Mouse (Mus musculus) cerebellum, postnatal 25 days (tissue): ENCODE results near the gene Rab33a.

Source experiments
- DNase-seq, 2 experiments: peaks; one replicate each; pipeline ENCODE4 v3.0.0; 2021; ENCODE audit warnings: mixed read lengths in 2 of 2

Rab33a gene

DNA sequence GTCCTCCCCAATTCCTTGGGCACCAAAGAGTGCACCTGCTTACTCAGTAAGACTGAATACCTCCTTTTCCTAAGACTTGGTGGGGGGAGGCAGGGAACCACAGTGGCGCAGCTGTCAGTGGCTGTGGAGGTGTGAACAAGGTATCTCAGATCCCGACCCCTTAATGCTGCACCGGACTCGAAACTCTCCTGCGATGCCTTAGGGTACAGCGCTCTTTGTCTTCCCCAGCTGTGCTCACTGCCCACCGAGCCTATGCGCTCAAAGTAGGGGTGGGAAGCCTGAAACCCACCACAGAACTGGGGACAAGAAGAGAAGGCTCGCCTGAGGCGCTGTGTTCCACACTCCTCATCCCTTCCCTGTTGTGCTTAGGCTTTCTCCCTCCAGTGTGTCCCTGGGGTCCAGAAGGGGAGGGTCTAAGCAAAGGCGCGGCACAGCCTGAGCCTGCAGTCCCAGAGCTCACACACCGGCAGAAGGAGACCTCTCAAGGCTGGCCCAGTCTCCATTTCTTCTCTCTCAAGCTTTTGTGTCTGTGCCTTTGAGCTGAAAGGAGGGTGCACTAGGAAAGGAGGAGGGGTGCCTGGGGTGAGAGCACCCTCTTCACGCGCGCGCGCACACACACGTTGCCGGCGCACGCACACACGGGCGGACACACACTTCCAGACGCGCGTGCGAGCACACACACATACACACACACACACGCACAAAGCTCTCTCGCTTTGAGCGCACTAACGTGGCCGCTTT lies at the start of gene Rab33a:
Gene Rab33a, plus strand, starts transcription at position 478 of the 741 bp plus-strand sequence.
- peak; percentile 69 to 76 for DNase-seq

DNA sequence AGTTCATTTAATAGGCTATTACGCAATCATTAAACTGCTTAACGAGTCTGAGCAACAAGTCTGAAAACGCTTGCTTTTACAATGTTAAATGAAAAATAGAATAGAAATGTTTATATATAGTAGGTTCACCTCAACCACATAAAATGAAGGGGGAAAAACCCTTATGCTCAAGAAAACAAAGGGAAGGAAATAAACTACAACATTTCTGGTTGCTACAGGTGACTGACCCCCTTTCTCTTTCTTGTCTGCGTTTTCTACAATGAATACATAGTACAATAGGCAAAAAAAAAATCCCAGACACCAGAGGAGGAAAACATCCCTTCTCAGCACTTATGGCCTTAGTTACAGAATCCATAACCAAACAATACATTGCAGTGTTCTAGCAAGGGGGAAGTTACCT lies 38.0 kb upstream of the Rab33a start:
- DNase-seq, result no peak

DNA sequence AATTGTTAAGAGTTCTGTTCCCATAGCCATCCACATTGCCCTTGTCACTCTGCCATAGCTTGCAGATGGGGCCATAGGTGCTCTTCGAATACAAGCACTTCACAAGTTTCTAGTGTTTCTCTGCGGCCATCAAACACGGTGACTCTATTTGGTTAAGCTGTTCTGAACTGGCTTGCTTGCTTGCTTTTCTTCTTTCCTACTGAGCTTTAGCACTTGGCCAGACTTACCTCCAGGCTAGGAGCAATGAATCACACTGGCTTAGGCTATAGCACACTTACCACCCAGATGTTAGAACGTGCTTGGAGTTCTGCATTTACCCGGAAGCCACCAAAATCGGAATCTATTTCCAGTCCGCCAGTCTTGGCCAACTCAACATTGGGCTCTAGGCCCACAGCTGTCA lies 37.4 kb upstream of the Rab33a start:
- DNase-seq, result no peak

DNA sequence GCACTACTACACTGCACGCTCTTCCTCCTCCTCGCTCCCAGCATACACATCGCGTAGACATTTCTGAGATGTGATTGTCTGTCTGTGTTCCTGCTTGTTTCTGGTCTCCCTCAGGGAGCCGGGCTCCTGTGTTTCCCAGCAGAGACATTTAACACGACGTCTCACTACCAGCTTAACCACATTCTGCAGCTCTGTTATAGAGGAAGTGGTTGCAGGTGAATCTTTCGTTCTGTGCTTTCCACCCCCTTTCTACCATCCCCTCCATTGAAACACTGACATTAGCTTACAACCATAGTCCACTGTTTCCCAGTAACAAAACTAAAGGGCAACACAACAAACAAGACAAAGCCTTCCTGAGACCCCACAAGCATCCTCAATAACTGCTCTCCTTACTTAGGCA lies 25.3 kb upstream of the Rab33a start:
- DNase-seq, result no peak

DNA sequence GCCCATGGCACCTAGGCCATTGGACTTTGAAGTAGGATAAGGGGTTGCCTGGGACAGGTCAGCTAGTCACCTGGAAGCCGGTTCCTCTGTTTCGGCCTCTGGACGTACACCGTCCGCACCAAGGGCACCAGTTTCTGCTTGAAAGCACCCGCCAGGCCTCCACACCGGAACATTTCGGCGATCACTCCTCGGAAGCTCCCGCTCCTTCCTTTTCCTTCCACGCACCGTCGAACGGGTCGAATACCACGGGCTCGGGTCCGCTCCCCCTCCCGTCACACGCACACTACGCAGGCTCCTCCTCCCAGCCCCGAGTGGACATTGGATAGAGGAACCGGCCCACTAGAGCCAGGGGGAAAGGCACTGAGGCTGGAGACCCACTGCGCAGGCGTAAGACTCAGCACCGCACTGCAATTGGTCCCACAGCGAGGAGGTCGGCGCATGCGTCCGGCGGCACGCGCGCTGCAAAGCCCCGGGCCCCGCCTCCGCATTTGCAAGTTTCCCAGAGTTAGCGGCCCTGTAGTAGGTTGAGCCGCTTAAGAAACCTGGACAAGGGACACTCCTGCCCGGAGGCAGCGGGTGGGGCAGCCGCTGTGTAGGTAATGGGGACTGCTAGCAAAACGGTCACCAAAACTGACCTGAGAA lies 5.8 kb upstream of the Rab33a start, which contains the start of gene Aifm1:
Gene Aifm1, minus strand, starts transcription at position 398 of the 642 bp plus-strand sequence.
- DNase-seq, result peak; percentile 87 to 93

DNA sequence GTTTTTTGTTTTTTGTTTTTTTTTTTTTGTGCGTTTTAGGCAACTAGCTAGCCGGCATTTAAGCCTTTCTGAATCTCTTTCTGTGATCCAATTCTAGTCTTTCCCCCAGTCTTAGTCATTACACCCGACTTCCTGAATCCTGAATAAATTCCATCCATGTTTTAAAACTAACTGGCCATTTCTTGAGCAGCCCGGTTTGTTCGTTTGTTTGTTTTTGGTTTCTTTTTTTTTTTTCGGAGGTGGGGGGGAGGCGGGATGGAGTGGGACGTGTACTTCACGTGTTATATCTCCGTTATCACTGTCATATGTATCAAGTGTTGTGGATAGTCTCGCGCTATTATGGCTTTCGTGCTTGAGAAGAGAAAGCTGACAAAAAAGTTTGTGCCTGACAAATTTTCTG lies 5.3 kb upstream of the Rab33a start:
- no peak for DNase-seq

DNA sequence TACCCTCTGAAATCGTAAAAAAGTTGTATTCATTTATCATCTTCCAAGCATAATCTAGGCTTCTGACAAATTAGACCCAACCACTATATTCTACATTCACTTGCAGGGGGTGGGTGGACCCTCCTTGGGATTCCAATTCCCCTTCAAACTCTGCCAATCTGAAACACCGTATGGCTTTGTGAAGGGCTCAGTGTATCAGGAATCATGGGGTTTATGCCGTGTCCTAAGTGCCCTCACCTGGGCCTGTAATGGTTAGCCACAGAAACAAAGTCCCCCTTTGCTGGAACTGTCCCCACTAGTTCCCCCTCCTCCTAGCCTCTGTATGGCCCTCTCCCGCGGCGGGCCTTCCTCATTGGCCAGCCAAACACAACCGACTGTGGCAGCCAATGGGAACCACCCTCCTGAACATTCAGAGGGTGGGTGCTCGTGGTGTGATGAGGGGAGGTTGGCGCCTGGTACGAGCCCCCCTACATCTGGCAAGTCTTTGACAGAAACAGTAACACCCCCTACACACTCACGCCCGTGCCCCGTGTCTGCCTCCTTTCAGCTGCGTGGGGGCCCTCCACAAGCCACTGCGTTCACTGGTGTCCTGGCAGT lies 776 bp upstream of the Rab33a start:
- DNase-seq, result peak; percentile 43 to 66

DNA sequence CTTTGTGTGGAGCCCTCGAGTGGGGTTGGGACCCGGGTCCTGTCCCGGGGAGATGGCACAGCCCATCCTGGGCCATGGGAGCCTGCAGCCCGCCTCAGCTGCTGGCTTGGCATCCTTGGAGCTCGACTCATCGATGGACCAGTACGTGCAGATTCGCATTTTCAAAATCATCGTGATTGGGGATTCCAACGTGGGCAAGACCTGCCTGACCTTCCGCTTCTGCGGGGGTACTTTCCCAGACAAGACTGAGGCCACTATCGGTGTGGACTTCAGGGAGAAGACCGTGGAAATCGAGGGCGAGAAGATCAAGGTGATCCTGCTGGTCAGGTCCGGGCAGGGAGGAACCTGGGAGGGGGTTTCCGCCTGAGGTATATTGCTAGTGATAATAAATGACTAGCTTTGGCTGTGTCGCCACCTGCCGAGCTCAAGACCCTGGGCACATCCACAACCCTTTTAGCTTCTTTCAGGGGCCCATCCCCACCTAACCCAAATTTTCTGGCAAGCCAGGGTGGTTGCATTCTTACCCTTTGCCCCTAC lies 532 bp downstream of the Rab33a start:
- DNase-seq, result no peak

DNA sequence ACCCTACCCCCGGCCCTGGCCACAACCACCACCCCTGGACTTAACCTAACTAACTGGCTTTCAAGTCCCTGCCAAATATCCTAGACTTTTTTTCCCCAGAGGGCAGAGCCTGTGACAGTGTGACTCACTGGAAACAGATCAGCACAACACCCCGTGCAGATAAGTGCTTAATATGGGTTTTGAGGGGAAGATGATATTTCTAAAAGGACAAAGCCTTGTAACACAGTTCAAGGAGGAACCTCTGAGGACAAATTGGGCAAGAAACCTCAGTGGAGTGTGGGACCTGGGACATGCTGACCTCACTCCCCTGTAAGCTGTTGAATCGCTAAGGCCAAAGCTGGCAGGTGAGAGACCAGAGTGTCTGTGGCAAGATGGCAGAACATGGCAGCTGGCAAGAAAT lies 2.6 kb downstream of the Rab33a start:
- DNase-seq, result peak in 1 of 2 experiments; percentile 17

DNA sequence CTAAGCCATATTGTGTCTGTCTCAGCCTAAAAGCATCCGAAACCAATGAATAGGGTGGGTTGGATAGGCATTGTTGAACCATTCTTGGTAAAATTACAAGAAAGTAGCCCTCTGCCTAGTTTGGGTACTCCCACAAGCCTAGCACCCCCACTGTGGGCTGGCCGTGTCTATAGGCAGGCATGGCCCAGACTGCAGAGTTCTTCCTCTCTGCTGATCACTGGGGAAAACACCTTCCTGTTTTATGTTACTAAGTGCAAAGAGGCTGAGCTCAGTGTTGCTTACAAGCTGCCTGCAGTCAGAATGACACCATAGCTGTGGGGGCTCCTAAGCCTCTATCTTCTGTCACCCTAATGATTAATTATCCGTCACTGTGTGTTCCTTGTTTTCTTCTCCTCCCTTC lies 4.4 kb downstream of the Rab33a start:
- peak; percentile 25 to 53 for DNase-seq

DNA sequence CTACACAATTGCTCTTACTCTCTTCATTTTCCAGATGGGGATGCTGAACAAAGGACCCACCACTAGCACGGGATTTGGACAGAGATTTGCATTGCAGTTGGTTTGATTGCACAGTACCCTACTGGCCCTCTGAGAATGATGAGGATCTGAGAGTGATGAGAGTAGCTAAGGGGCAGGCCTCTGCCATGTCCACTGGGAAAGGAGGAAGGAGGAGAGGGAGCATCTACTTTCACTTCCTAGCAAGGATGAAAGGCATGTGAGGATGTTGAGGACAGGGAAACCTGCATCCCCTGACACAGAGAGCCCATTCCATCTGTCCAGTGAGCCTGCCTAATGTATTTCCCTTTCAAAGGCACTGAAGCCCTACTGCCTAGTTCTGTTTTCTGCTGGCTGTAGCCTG lies 6.2 kb downstream of the Rab33a start:
- DNase-seq, result peak in 1 of 2 experiments; percentile 13

DNA sequence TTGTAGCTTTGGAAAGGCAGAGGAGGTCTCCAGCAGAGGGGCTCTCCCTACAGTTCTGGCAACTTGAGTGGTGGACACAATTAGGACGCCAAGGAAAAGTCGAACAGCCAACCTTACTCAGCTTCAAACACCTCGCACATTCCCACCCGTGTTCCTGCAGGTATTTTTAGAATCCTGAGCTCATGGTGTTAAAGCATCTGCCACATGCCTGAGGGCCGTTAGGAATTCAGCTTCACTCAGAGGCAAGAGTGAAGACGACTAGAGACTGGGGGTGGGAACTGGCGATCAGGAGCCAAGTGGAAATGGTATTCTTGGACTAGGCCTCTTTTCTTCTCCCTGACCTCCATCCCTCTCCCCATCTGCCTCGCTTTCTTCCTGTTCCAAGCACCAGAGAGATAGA lies 6.8 kb downstream of the Rab33a start:
- DNase-seq, result peak; percentile 39 to 47

DNA sequence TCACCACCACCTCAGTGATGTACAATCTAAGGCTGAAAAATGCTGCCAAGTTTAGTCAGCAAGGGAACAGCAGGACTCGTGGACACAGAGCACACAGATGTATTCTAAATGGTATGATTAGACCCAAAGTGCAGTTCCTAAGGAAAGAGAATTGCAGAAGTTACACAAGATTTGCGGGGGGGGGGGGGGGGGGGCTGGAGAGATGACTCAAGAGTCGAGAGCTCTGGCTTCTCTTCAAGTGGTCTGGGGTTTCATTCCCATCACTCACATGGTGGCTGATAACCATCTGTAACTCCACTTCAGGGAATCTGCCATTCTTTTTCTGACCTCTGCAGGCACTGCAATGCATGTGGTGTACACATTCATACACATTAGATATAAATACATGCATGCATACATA lies 7.3 kb downstream of the Rab33a start:
- DNase-seq, result no peak

DNA sequence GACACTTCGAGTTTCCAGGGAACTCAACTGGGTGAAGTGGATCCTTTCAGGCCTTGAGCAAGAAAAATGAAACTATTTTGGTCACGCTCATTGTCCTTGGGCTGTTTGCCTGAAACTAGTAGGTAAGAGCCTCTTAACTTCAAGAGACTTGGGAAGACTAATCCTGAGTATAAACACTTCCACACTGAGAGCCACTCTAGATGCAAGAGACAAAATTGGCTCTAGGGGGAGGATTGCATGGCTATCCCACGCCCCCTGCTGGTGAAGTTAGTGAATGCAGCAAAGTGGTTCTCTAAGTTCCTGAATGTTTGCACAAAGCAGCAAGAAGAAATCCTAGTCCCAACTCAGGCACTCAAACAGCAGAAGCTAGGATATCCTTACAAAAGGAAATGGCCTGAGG lies 13.1 kb downstream of the Rab33a start:
- peak; percentile 74 to 83 for DNase-seq
